Mouse (Mus musculus) bone marrow macrophage, adult 2 months (primary cell): ENCODE measurements around the gene Cyth1.

ENCODE experiments used
- CTCF ChIP-seq: IDR thresholded peaks from 2 replicates; pipeline ENCODE4 v1.5.1; 2012; ENCODE audit warnings: low read depth, mild to moderate bottlenecking, low read length, moderate library complexity
- POLR2A ChIP-seq: IDR thresholded peaks from 2 replicates; pipeline ENCODE4 v1.6.1; 2012; ENCODE audit warnings: mild to moderate bottlenecking, low read depth, low read length, borderline replicate concordance

- TF ChIP-seq POLR2A (no peak), CTCF (no peak)
Observed at GRCm38 (mm10) chr11:118172768-118173167, 75.6 kb downstream of the Cyth1 start.
